Mouse (Mus musculus): Measurements from ENCODE around the gene Aox3.

DNA sequence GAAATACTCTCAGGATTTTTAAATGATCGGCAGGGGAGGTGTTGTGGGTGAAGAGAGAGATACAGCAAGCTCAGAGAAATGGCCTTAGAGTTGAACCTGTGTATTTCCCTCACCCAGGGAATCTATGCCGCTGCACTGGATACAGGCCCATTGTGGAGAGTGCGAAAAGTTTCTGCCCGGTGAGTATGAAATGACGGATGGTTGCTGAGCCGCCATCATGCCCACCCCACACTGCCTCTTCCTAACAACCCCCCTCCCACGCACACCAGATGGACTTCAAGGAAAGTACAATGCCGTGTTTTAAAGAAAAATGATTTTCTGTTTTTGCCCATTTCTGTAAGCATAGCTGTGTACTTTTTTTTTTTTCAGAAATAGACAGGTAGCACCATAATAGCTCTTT is 12.0 kb downstream of the Aox3 start:
- no peak for TF ChIP-seq CTCF (IDR thresholded peaks at IDR 0.05)
- no peak for TF ChIP-seq POLR2A (IDR thresholded peaks at IDR 0.05; ENCODE audit: insufficient read depth, low read depth, low read length)
- TF ChIP-seq EP300 (IDR thresholded peaks at IDR 0.05; ENCODE audit: insufficient read depth, low read depth, low read length), result no peak

Measured in heart, adult 2 months (tissue).